Mouse (Mus musculus): Measurements from ENCODE around the gene Ptprt. TPM values are rescaled to one million over a fixed set of nuclear protein-coding genes. Genes with fewer than 3 reads are reported as not detected.

Gene Ptprt
- total RNA-seq, 2 experiments from 2014 or later = 0.07 TPM; not detected in 1

GRCm38 (mm10) chr2:161713024-161713423, 947.9 kb downstream of the Ptprt start:
- ATAC-seq (ENCODE audit: poor library complexity, severe bottlenecking) = no peak

DNA sequence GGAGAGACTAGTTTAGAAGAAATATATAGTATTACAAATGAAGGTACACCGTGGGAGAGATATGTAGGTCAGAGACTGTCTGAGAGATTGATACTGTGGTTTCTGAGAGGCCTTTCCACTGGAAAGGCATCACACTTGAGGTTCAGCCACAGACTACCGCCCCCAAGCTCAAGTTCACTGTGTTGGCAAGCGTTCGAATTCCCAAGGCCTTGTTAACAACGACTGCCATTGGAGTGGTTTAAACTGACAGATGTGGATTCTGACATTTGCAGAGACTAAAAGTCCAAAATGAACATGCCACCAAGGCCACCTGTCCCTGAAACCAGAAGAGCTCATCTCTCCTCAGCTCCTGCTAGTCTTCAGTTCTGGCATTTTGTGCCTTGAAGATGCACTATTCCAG, 951.6 kb downstream of the Ptprt start:
- ATAC-seq (ENCODE audit: poor library complexity, severe bottlenecking) = no peak

- no peak for ATAC-seq (ENCODE audit: poor library complexity, severe bottlenecking)
These were observed 954.5 kb downstream of the Ptprt start for GRCm38 (mm10) chr2:161706386-161706915.

GRCm38 (mm10) chr2:161704811-161705210, 956.1 kb downstream of the Ptprt start:
- ATAC-seq (ENCODE audit: poor library complexity, severe bottlenecking) = no peak

DNA sequence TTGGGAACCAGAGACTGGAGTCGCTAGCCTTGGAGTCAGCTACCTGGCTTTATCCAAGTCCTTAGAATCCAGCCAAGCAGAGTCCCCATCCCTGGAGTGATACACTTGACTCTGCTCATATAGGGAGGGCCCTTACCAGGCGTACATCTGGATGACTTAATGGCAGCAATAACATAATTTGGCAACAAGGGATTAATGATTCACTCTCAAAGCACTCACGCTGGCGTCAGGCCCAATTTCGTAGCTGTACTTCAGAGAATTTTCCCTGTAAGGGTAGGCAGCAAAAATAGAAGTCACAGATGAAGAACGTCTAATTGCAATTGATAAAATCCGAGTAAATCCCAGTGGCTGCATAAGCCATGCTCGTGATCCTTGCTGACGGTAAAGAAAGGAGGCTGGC, 956.5 kb downstream of the Ptprt start:
- no peak for ATAC-seq (ENCODE audit: poor library complexity, severe bottlenecking)

DNA sequence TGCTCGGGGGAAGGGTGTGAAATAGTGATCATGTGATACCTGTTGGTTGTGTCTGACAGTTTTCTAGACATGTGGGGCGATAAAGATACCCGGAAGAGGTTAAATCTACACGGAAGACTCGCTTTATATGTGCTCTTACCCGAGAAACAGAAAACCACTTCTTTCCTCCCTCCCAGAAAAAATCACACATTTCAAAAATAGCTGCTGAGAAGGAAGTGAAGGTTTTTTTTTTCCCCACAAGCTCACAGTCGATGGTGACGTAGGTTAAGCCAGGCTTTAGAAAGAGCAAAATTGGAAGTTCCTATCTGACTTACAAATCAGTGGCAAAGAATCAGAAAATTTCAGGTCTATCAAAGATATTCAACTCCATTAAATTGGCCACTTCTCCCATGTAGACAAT, 965.1 kb downstream of the Ptprt start:
- no peak for ATAC-seq (ENCODE audit: poor library complexity, severe bottlenecking)

GRCm38 (mm10) chr2:161668302-161668986, 992.5 kb downstream of the Ptprt start:
- ATAC-seq (ENCODE audit: poor library complexity, severe bottlenecking) = no peak

DNA sequence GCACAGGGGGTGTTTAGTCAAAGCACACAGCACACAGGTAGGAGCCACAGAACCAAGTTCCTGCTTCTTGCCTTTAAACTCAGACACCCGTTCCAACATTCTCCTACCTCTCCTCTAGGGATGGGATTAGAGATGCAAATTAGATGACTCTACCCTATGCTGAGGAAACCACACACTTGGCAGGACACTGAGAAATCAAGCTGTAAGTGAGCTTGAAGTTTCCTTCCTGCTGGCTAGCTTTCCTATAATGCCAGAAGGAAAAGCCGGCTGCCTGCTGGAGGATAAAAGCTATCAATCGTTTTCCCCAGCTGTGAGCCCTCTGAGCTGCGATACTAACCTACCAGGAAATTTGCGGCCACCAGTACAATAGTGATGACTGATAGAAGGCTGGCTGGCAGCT, 999.0 kb downstream of the Ptprt start:
- no peak for ATAC-seq (ENCODE audit: poor library complexity, severe bottlenecking)

DNA sequence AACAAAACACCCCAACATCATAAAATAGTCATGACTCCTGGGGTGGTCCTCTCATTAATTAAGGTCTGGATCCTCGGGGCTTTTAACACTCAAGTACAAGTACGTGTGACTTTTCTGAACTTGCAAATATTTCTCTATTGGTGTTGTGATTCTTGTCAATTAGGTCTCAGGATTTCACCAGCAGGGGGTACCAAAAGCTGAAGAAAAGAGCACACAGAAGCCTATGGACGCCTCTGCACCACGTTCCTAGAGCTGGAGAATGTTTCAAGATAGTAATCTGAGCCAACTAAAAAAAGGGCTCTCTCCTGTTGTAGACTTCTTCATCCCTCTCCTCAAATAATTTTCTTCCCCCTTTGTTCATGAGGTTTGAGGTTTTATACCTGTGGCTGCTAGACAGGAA, 1000.1 kb downstream of the Ptprt start:
- no peak for ATAC-seq (ENCODE audit: poor library complexity, severe bottlenecking)

GRCm38 (mm10) chr2:161657046-161657445, 1003.9 kb downstream of the Ptprt start:
- ATAC-seq (ENCODE audit: poor library complexity, severe bottlenecking) = no peak

DNA sequence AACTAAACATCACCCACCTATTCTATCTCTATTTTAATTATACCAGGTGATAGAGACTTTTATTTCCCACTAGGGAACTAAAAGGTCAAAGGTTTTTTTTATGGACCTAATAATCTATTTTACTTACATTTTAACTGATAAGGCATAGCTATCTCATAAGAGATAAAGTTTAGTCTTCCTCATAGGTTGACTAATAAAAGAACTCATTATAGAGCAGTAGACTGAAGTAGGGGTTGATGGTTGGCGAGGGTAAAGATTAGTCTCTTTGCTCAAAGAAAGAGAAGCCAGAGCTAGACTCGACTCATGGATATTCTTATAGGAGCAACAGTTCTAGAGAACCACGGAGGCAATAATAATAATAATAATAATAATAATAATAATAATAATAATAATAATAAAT, 1004.3 kb downstream of the Ptprt start:
- no peak for ATAC-seq (ENCODE audit: poor library complexity, severe bottlenecking)

GRCm38 (mm10) chr2:161640805-161641204, 1020.1 kb downstream of the Ptprt start:
- ATAC-seq (ENCODE audit: poor library complexity, severe bottlenecking) = no peak

DNA sequence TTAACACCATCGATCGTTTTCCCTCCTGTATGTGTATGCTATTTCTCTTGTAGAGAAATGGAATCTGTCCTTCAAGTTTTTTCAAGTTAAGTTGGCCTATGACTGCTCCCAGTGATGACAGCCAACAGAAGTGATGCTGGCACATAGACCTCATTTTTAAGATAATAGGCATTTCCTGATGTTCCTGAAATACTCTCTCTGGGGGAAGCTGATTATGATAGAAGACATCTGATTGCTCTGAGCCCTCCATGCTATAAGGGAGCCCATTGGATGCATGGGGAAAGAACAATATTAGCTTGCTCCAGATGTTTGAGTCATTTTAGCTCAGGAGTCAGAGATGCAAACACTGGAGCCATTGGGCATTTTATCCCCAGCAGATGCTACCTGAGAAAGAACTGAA, 1026.9 kb downstream of the Ptprt start:
- no peak for ATAC-seq (ENCODE audit: poor library complexity, severe bottlenecking)

GRCm38 (mm10) chr2:161625896-161626295, 1035.1 kb downstream of the Ptprt start:
- ATAC-seq (ENCODE audit: poor library complexity, severe bottlenecking) = no peak

GRCm38 (mm10) chr2:161608401-161608800, 1052.5 kb downstream of the Ptprt start:
- ATAC-seq (ENCODE audit: poor library complexity, severe bottlenecking) = no peak

DNA sequence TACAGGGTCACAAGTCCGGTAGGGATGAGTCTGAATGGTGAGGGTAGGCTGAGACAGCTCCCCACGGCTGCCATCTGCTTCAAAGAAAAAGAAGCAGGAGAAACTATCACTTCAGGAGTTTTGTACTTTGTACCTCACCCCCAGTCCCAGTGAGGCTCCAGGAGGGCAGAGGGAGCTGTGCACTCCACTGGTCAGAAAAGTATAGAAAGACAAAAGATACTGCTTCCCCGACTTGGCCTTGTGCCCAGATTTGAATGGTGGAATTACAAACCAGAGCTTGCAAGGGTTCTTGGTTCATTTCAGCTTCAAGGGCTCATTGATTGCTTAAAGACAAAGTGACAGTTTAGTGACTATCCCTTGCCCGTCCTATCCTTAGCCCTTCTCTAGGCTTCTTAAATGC, 1053.6 kb downstream of the Ptprt start:
- ATAC-seq (ENCODE audit: poor library complexity, severe bottlenecking) = no peak

DNA sequence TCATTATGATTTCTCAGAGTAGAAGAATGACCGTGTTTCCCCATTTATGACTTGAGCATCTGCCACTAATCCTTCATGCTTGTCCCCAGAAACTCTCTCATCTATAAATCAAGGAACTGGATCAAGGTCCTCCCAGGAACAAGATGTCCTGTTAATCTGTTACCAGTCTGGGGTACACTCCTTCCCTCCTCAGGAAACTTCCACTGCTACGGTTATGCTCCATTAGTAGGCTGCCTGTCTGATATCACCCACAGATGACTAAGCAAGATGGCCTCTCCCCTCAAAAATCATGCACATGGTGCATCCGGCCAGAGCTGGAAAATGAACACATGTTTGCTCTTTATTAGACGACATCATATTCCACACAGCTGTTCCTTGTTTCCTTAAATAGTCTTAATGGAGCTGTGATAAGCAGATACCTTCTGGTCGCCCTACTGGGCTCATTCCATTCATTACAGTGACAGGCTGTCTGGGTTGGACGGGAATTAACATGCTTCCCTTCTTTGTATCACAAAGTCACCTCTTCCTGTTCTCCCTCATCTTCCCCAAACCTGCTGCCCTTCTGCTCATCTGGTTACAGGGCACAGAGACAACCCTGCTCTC, 1060.6 kb downstream of the Ptprt start:
- ATAC-seq (ENCODE audit: poor library complexity, severe bottlenecking) = no peak

DNA sequence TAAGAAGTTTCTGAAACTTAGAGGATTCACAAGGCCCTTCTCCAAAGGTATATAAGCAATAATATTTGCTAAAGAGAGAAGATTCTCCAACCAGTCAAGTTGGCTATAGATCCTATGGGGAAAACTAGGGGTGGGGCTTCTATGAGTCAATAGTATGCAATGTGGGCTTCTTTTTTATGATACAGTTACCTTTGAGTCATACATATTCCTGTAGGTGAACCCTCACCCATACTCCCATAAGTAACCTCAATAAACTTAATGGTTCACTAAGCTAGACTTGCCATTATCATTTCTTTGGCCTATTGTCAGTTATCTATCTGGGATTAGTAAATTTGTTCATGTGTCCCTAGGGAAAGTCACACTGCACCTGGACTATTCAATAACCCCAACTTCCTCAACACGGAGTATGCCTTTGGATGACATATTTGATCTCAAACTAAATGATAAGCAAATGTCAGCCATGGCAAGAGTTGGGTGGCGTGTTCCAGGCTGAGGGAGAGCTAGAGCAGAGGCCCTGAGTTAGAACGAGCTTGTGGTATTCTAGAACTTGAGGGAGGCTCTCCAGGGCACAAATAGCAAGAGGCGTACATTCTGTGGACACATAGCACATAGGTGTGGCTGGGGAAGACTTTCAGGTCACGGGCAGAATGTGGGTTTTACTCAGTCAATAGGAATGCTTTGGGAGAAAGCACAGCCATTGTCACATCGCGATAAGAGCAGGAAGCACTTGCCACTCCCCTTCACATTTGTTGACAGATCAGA, 1067.4 kb downstream of the Ptprt start:
- no peak for ATAC-seq (ENCODE audit: poor library complexity, severe bottlenecking)

- ATAC-seq (ENCODE audit: poor library complexity, severe bottlenecking) = no peak
These were observed 1086.5 kb downstream of the Ptprt start for GRCm38 (mm10) chr2:161574401-161574800.

GRCm38 (mm10) chr2:161572201-161572600, 1088.7 kb downstream of the Ptprt start:
- ATAC-seq (ENCODE audit: poor library complexity, severe bottlenecking) = no peak

DNA sequence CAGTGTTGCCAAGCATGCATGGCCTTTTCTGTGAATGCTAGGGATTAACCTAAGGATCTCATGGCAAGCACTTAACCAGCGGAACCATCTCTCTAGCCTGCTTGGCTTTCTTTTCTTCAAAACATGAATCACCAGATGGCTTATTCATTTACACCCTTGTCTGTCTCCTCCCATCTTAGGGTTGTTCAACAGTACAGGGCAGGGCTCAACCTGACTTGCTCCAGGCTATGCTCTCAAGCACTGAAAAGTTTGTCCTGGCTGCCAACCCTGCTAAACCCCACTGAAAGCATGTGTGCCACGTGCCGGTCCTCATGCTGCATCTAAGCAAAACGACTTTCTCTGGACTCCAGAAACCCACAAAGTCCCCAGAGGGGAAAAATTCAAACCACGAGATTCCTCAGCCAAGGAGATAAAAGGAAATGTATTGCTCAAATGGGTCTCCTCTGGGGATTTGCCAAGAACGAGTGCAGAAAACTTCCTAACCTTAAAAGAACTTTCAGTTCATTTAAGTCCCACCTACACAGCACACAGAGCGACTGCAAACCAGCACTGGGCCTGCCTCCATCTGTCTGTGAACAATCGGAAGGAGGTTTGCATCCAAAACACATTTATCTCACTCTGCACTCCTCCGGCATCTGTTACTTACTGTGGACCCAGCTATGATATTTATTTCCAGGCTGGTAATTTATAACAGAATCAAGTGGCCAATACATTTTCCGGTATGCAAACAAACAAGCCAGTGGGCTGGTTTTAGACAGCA, 1090.5 kb downstream of the Ptprt start:
- no peak for ATAC-seq (ENCODE audit: poor library complexity, severe bottlenecking)
